Mouse (Mus musculus) thymus, postnatal 36 days (tissue): ENCODE measurements around the gene Trappc5.
A peak's percentile ranks its signal among the peaks of the same experiment; 100 is the strongest.

Source experiments
- DNase-seq, 2 experiments: peaks; one replicate each; pipeline ENCODE4 v3.0.0; 2022; ENCODE audit warnings: mixed read lengths in 2 of 2

The Trappc5 gene

GRCm38 (mm10) chr8:3676131-3676992 is at the start of gene Trappc5:
Trappc5 (plus strand) TSS chr8:3676299.
- DNase-seq = peak; percentile 94

GRCm38 (mm10) chr8:3626971-3627370 is 49.1 kb upstream of the Trappc5 start:
- DNase-seq = no peak

GRCm38 (mm10) chr8:3628014-3628413 is 48.1 kb upstream of the Trappc5 start:
- DNase-seq = peak in 1 of 2 experiments; percentile 22

GRCm38 (mm10) chr8:3630647-3631477 is 45.2 kb upstream of the Trappc5 start, which contains the start of gene Stxbp2:
Stxbp2 (plus strand) TSS chr8:3630955.
- peak; percentile 86 to 88 for DNase-seq

- DNase-seq = peak in 1 of 2 experiments; percentile 19
These were observed 44.6 kb upstream of the Trappc5 start for GRCm38 (mm10) chr8:3631478-3631875.

GRCm38 (mm10) chr8:3645804-3646203 is 30.3 kb upstream of the Trappc5 start:
- DNase-seq = peak; percentile 37 to 57

- no peak for DNase-seq
These were observed 29.1 kb upstream of the Trappc5 start for GRCm38 (mm10) chr8:3646824-3647531.

GRCm38 (mm10) chr8:3647561-3647960 is 28.5 kb upstream of the Trappc5 start:
- no peak for DNase-seq

- no peak for DNase-seq
These were observed 27.8 kb upstream of the Trappc5 start for GRCm38 (mm10) chr8:3648268-3648667.

- DNase-seq = no peak
These were observed 27.1 kb upstream of the Trappc5 start for GRCm38 (mm10) chr8:3648990-3649389.

- DNase-seq = no peak
These were observed 23.3 kb upstream of the Trappc5 start for GRCm38 (mm10) chr8:3652845-3653244.

- no peak for DNase-seq
These were observed 21.2 kb upstream of the Trappc5 start for GRCm38 (mm10) chr8:3654726-3655508.

- no peak for DNase-seq
These were observed 20.6 kb upstream of the Trappc5 start, which contains the start of gene Retn for GRCm38 (mm10) chr8:3655526-3655925. Retn (plus strand) TSS chr8:3655770.

- DNase-seq = no peak
These were observed 19.2 kb upstream of the Trappc5 start for GRCm38 (mm10) chr8:3656725-3657381.

- no peak for DNase-seq
These were observed 15.2 kb upstream of the Trappc5 start for GRCm38 (mm10) chr8:3660889-3661288.

GRCm38 (mm10) chr8:3664405-3664804 is 11.7 kb upstream of the Trappc5 start:
- no peak for DNase-seq

- DNase-seq = no peak
These were observed 10.6 kb upstream of the Trappc5 start, which contains the start of gene Mcemp1 for GRCm38 (mm10) chr8:3665507-3665906. Mcemp1 (plus strand) TSS chr8:3665754.

- peak in 1 of 2 experiments; percentile 15 for DNase-seq
These were observed 5.7 kb upstream of the Trappc5 start for GRCm38 (mm10) chr8:3670388-3670787.

- peak; percentile 85 to 91 for DNase-seq
These were observed 4.1 kb upstream of the Trappc5 start, which contains the start of gene Fcor for GRCm38 (mm10) chr8:3671980-3672491. Fcor (minus strand) TSS chr8:3672362.

GRCm38 (mm10) chr8:3674671-3675070 is 1.4 kb upstream of the Trappc5 start:
- DNase-seq = no peak
